In the genomic region with DNA sequence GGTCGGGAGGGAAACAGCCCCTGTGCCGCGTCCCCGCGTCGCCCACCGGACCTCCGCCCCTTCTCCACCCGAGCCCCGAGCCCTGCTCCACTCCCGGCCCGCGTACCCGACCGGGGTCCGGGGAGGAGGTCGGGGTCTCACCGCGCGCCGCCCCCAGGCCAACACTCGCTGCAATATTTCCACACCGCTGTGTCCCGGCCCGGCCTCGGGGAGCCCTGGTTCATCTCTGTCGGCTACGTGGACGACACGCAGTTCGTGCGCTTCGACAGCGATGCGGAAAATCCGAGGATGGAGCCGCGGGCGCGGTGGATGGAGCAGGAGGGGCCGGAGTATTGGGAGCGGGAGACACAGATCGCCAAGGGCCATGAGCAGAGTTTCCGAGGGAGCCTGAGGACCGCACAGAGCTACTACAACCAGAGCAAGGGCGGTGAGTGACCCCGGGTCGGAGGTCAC, we compare ENCODE assay signal across 8 mouse cellular contexts. TPM values are rescaled to one million over a fixed set of nuclear protein-coding genes. Genes with fewer than 3 reads are reported as not detected.
A peak's percentile ranks its signal among the peaks of the same experiment; 100 is the strongest.
DNase-seq lines count a peak whose midpoint lies in the region; ATAC-seq lines count a peak whose summit lies in the region.
"Not testable (repeated sequence)": the region's sequence is repeated elsewhere in the genome, so short reads cannot be mapped to it uniquely, and the experiment has no call there.
"Had no signal": no experiment of that assay in that cellular context is flagged by ENCODE, and none has a peak within 500 bp of the region (broad histone marks: within the 10 kb centered on the region; RNA-seq: fewer than 3 reads in every experiment).

No protein-coding gene starts in this region.

- H3K27ac ChIP-seq in embryonic facial prominence, embryonic 13.5 days; heart, embryonic 12.5 days (ENCODE audit: poor library complexity, severe bottlenecking); intestine, embryonic 15.5 days; limb, embryonic 13.5 days: not testable (repeated sequence)
- peak overlapping the region; percentile 76 for H3K27ac ChIP-seq in midbrain, embryonic 10.5 days (replicated peaks)

- H3K9me3 ChIP-seq in embryonic facial prominence, embryonic 13.5 days; heart, embryonic 12.5 days (replicated peaks); intestine, embryonic 15.5 days; limb, embryonic 13.5 days; midbrain, embryonic 10.5 days (replicated peaks): not testable (repeated sequence)

- H3K4me1 ChIP-seq in embryonic facial prominence, embryonic 13.5 days; heart, embryonic 12.5 days (replicated peaks); intestine, embryonic 15.5 days (replicated peaks); limb, embryonic 13.5 days: not testable (repeated sequence)
- peaks cover 14% of the 10 kb centered on the region for H3K4me1 ChIP-seq in midbrain, embryonic 10.5 days

- WGBS in embryonic facial prominence, embryonic 13.5 days = 1% methylated on average over 48 of the region's 48 CpGs
- WGBS in heart, embryonic 12.5 days = under 1% methylated on average over 48 of the region's 48 CpGs
- WGBS in intestine, embryonic 15.5 days = under 1% methylated on average over 48 of the region's 48 CpGs
- WGBS in limb, embryonic 13.5 days = 1% methylated on average over 47 of the region's 48 CpGs
- WGBS in midbrain, embryonic 10.5 days = 2% methylated on average over 46 of the region's 48 CpGs

- peak overlapping the region; percentile 51 for H3K4me3 ChIP-seq in embryonic facial prominence, embryonic 13.5 days
- H3K4me3 ChIP-seq in heart, embryonic 12.5 days = peak overlapping the region; percentile 50
- H3K4me3 ChIP-seq in intestine, embryonic 15.5 days (replicated peaks) = peak overlapping the region; percentile 52
- H3K4me3 ChIP-seq in limb, embryonic 13.5 days = peak overlapping the region; percentile 51
- peak overlapping the region; percentile 58 for H3K4me3 ChIP-seq in midbrain, embryonic 10.5 days

- H3K4me2 ChIP-seq in embryonic facial prominence, embryonic 13.5 days = peak overlapping the region; percentile 91
- H3K4me2 ChIP-seq in heart, embryonic 12.5 days = peak overlapping the region; percentile 86
- H3K4me2 ChIP-seq in intestine, embryonic 15.5 days (replicated peaks) = peak overlapping the region; percentile 99
- H3K4me2 ChIP-seq in limb, embryonic 13.5 days (replicated peaks) = peak overlapping the region; percentile 91

- peak; percentile 24 for DNase-seq in adrenal gland, postnatal 25 days
- peak; percentile 68 for DNase-seq in midbrain, embryonic 10.5 days (ENCODE audit: low spot score)
- peak; percentile 11 for DNase-seq in right cerebral cortex, postnatal 4 days

- ATAC-seq in embryonic facial prominence, embryonic 13.5 days (ENCODE audit: insufficient number of reproducible peaks, insufficient read depth, low FRiP score, low TSS enrichment, low read depth) = peak; percentile 39; the same call in 1 of the 2 replicates
- ATAC-seq in heart, embryonic 12.5 days (ENCODE audit: insufficient number of reproducible peaks, low FRiP score) = peak; percentile 30
- peak; percentile 66 for ATAC-seq in intestine, embryonic 15.5 days
- ATAC-seq in limb, embryonic 13.5 days (ENCODE audit: low FRiP score, low read depth) = peak; percentile 55

- H3K27me3 ChIP-seq in embryonic facial prominence, embryonic 13.5 days = peaks cover 25% of the 10 kb centered on the region
- H3K27me3 ChIP-seq in heart, embryonic 12.5 days (replicated peaks) = peaks cover 49% of the 10 kb centered on the region
- peaks cover 13% of the 10 kb centered on the region for H3K27me3 ChIP-seq in intestine, embryonic 15.5 days (replicated peaks)
- H3K27me3 ChIP-seq in limb, embryonic 13.5 days = peaks cover 15% of the 10 kb centered on the region
- peaks cover 35% of the 10 kb centered on the region for H3K27me3 ChIP-seq in midbrain, embryonic 10.5 days (ENCODE audit: low read depth, poor library complexity, severe bottlenecking)

- H3K9ac ChIP-seq in embryonic facial prominence, embryonic 13.5 days = peak overlapping the region; percentile 70
- H3K9ac ChIP-seq in heart, embryonic 12.5 days = peak overlapping the region; percentile 51
- peak overlapping the region; percentile 54 for H3K9ac ChIP-seq in intestine, embryonic 15.5 days
- H3K9ac ChIP-seq in limb, embryonic 13.5 days = peak overlapping the region; percentile 66

- not testable (repeated sequence) for H3K36me3 ChIP-seq in embryonic facial prominence, embryonic 13.5 days; heart, embryonic 12.5 days; intestine, embryonic 15.5 days; limb, embryonic 13.5 days; midbrain, embryonic 10.5 days

RNA-seq across cellular contexts. Expression of a gene that starts 0.4 kb away (rescaled TPM):
- total RNA-seq in adrenal gland, postnatal 25 days (2021) = 1.6 and 1.8 TPM in 2 replicates
- polyA plus RNA-seq in embryonic facial prominence, embryonic 13.5 days (2015; fragmentation: Nextera tagmentation; extraction: Ambion mirVana) = 1.6 and 3.3 TPM in 2 replicates
- 0.83 and 1.0 TPM in 2 replicates for polyA plus RNA-seq in heart, embryonic 12.5 days (2016; fragmentation: Nextera tagmentation; extraction: Ambion mirVana)
- polyA plus RNA-seq in intestine, embryonic 15.5 days (2015; fragmentation: Nextera tagmentation; extraction: Ambion mirVana) = 6.5 and 6.7 TPM in 2 replicates
- 9.4 TPM in 2 replicates for polyA plus RNA-seq in limb, embryonic 13.5 days (2015; fragmentation: Nextera tagmentation; extraction: Ambion mirVana)
- 16.0 and 17.5 TPM in 2 replicates for polyA plus RNA-seq in midbrain, embryonic 10.5 days (2016; fragmentation: Nextera tagmentation; extraction: Ambion mirVana)

RNA-seq across cellular contexts. Expression of a gene that starts 14.7 kb away (rescaled TPM):
- 2.1 TPM in 1 of 2 replicates, not detected in the other for total RNA-seq in adrenal gland, postnatal 25 days (2021)
- 0.28 and 0.55 TPM in 2 replicates for polyA plus RNA-seq in embryonic facial prominence, embryonic 13.5 days (2015; fragmentation: Nextera tagmentation; extraction: Ambion mirVana)
- polyA plus RNA-seq in heart, embryonic 12.5 days (2016; fragmentation: Nextera tagmentation; extraction: Ambion mirVana) = 0.57 TPM in 1 of 2 replicates, not detected in the other
- 1.7 and 2.1 TPM in 2 replicates for polyA plus RNA-seq in intestine, embryonic 15.5 days (2015; fragmentation: Nextera tagmentation; extraction: Ambion mirVana)
- polyA plus RNA-seq in limb, embryonic 13.5 days (2015; fragmentation: Nextera tagmentation; extraction: Ambion mirVana) = 1.0 and 1.6 TPM in 2 replicates
- polyA plus RNA-seq in midbrain, embryonic 10.5 days (2016; fragmentation: Nextera tagmentation; extraction: Ambion mirVana) = 1.5 and 1.9 TPM in 2 replicates
- total RNA-seq: layer of hippocampus, postnatal 36 days had no signal

RNA-seq across cellular contexts. Expression of a gene that starts 30.6 kb away (rescaled TPM):
- 2.3 and 14.7 TPM in 2 replicates for total RNA-seq in adrenal gland, postnatal 25 days (2021)
- polyA plus RNA-seq in embryonic facial prominence, embryonic 13.5 days (2015; fragmentation: Nextera tagmentation; extraction: Ambion mirVana) = 0.14 and 5.4 TPM in 2 replicates
- polyA plus RNA-seq in heart, embryonic 12.5 days (2016; fragmentation: Nextera tagmentation; extraction: Ambion mirVana) = 0.31 and 1.2 TPM in 2 replicates
- 38.8 and 51.7 TPM in 2 replicates for polyA plus RNA-seq in intestine, embryonic 15.5 days (2015; fragmentation: Nextera tagmentation; extraction: Ambion mirVana)
- polyA plus RNA-seq in limb, embryonic 13.5 days (2015; fragmentation: Nextera tagmentation; extraction: Ambion mirVana) = 0.32 and 1.1 TPM in 2 replicates
- polyA plus RNA-seq in midbrain, embryonic 10.5 days (2016; fragmentation: Nextera tagmentation; extraction: Ambion mirVana) = 0.22 and 0.27 TPM in 2 replicates

RNA-seq across cellular contexts. Expression of a gene that starts 59.9 kb away (rescaled TPM):
- total RNA-seq in adrenal gland, postnatal 25 days (2021) = 16.5 and 20.9 TPM in 2 replicates
- 1.6 and 2.1 TPM in 2 replicates for polyA plus RNA-seq in embryonic facial prominence, embryonic 13.5 days (2015; fragmentation: Nextera tagmentation; extraction: Ambion mirVana)
- polyA plus RNA-seq in heart, embryonic 12.5 days (2016; fragmentation: Nextera tagmentation; extraction: Ambion mirVana) = 1.9 and 2.5 TPM in 2 replicates
- 5.5 and 6.4 TPM in 2 replicates for polyA plus RNA-seq in intestine, embryonic 15.5 days (2015; fragmentation: Nextera tagmentation; extraction: Ambion mirVana)
- 4.6 and 5.1 TPM in 2 replicates for polyA plus RNA-seq in limb, embryonic 13.5 days (2015; fragmentation: Nextera tagmentation; extraction: Ambion mirVana)
- polyA plus RNA-seq in midbrain, embryonic 10.5 days (2016; fragmentation: Nextera tagmentation; extraction: Ambion mirVana) = 2.9 and 3.1 TPM in 2 replicates

Comparison
In these comparisons a context has a peak if more than half of its experiments do, and no peak if none do; other contexts are left out.
1. DNase-seq: peak in every context shown above with its lines; median percentile 68 in midbrain, embryonic 10.5 days; 24 in adrenal gland, postnatal 25 days; 11 in right cerebral cortex, postnatal 4 days.